Mouse (Mus musculus) right cerebral cortex, postnatal 10 days (tissue): ENCODE measurements at regions not wholly inside any gene's neighbourhood (a gene's known extent, or its start where the extent isn't known, plus 50 kb on each side); places are given as distances from the start of the nearest gene placed in this dataset.
A peak's percentile ranks its signal among the peaks of the same experiment; 100 is the strongest.

ENCODE experiments used
- DNase-seq, 2 experiments: peaks; one replicate each; pipeline ENCODE4 v3.0.0; 2021; ENCODE audit warnings: low spot score in 2 of 2

DNA sequence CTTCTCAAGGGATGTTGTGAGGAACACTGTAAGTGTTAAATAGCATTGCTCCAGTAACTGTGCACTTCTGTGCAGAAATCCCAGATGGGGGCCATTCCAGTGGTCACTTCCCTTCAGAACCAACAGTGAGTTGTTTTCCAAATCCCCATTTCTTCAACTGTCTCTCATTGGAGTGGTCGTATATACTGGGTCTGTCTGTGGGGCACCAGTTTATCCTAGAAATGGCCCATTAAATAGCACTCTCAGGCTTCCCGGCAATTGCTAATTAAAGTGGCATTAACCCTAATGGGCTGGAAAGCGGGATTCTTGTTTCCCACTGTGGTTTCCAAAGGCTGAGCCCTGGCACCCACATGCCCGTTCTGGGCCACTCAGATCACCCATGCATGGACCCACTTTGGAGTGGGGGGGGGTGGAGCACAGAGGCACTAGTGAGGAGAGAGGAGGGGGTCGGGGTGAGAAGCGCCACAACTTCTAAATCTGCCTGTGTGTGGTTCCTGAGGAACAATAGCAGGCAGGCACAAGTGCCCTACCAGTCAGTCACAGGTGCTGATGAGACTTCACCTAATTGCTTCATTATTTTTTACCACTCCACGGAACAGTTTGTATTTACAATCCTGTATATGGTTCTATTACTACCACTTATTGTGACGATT, 78.1 kb downstream of the Fam204a start:
- no peak for DNase-seq

- DNase-seq = no peak
Measured at GRCm38 (mm10) chr19:60146451-60147190, 79.9 kb downstream of the Fam204a start.

DNA sequence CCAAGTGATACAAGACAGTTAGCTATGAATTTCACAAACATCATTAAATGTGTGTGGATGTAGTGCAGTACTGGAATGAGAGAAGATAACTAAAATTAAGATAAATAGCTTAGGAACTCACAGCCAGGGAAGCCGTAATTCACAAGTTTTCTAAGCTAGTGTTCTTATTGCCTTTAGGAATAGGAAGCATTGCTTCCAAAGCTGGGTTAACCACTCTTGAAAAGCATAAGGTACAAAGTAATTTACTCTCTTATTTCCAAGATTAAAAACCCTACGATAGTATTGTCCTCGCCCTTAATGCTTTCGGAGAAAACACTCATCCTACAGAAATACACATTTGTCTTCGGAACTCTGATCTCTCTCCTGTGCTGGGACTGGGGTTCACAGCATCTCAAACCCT, 81.3 kb downstream of the Fam204a start:
- no peak for DNase-seq

DNA sequence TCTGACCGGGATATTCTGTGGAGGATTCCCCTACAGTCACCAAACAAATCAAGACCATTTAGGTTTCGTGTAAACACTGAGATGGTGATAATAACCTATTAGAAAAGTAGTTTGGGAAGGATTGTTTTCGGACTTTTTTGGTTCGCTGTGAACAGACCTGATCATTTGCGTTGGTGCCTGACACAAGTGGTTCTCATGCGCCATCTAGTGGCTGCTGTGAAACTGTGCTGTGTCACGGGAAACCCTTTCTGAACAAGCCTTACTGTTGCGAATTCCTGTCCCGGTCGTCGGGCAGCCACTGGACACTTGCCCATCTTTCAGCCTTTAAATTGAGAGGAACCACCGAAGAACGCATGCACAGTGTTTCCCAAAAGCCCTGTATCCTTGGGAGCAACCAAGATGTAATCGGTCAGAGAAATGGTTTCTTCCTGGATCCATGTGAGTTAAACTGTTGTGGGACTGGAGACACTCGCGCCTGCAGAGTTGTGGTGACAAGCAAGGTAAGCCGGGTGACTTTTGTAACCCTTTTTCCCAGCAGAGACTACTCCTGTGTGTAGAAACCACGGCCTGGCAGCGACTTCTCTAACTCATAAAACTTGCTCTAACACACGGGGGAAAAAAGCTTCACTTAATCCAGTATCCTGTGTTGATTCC, 82.0 kb downstream of the Fam204a start:
- DNase-seq = peak; percentile 84 to 91

- DNase-seq = no peak
Measured at GRCm38 (mm10) chr19:60138881-60139280, 87.6 kb downstream of the Fam204a start.

DNA sequence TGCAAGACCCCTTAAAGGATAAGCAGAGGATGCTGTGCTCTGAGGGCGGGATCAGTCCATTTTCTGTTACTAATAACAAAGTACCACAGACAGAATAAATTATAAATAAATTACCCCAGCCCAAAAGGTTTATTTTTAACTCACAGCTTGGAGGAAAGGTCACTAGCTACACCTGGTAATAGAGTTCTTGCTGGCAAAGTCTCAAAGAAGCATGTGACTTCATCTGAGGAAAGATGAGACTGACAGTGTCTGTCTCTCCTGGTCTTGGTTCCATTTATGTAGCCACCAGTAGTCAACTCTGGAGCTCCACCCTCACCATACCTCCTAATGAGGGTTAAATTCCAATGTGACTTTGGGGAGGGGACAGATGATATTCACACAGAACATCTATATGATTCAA, 90.0 kb downstream of the Fam204a start:
- DNase-seq = no peak

- DNase-seq = no peak
Measured at GRCm38 (mm10) chr19:60134447-60135328, 91.8 kb downstream of the Fam204a start.

DNA sequence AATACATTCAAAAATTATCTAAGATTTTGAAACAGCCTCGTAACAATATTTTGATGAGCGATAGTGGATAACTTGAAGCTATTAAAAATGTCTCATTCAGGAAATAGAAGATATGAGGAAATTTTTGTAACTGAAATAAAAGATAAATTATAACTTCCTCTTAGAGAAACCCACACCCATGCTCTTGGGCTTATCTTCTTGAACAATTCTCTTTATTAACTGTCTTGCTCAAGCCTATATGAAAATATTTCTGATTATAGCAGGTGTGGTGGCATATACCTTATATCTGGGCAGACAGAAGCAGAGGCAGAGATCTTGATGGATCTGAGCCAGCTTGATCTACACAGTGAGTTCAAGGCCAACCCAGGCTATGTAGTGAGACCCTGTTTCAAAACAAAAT, 96.9 kb downstream of the Fam204a start:
- DNase-seq = no peak

DNA sequence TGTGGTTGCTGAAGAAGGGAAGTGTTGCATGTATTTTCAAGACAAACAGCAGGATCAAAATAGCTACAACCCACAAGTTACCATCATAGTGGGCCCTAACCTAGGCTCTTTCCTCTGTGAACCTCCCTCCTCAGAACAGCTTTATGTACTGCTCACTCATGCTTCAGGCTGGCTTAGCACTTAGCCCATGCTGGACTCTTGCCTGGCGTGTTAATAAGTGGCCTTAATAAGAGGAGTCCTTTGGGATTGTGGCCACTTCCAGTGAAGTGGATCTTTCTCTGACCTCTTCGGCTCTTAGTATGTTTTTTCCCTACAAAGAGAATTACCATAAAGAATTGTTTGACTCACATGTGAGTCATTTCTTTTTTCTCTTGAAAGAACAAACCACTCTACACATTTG, 101.9 kb downstream of the Fam204a start:
- no peak for DNase-seq

DNA sequence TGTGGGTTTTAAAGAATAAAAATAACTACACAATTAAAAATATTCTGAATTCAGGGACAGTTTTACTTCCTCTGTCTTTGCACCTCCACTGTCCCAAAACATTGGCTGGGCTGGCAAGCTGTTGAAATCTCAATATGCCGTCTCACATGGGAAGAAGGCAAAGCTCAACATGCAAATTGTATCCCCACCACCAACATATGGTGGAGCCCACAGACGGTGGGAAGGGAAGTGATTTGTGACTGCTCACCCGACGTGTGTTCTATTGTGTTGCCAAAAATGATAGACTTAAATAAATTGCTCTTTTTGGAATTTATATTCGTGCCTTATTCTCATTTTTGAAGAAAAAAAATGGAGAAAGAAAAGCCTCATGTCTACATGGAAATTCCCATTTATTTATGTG, 105.6 kb downstream of the Fam204a start:
- DNase-seq = peak in 1 of 2 experiments; percentile 29

- no peak for DNase-seq
Measured at GRCm38 (mm10) chr19:60119051-60119450, 107.5 kb downstream of the Fam204a start.

DNA sequence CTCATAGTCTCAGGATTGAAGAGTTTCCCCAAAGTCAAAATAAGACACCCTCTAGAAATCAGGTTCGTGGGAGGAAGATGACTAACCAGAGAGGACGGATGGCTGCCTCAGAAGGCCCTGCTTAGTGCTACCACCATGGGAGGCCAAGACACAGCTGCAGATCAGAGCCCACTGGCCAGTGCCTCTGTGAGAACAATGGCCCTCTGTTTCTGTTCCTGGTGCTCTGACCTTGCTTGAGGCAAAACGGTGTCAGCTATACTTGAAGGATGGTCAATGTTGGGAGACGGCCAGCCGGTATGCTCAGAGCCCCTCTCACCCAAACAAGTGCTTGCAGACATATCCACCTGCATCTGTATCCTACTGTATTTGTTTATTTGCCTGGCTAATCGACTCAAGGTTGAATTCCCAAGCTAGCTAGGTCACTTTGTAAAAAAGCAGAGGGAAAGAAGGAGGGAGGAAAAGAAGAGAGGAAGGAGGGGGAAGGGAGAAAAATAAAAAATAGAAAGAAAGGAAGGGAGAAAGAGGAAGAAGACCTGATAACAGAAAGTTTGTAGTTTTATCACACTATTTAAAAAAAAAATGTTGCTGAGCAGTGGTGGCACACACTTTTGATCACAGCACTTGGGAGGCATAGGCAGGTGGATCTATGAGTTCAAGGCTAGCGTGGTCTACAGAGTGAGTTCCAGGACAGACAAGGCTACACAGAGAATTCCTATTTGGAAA, 112.7 kb downstream of the Fam204a start:
- no peak for DNase-seq

- DNase-seq = no peak
Measured at GRCm38 (mm10) chr19:60110278-60110677, 116.2 kb downstream of the Fam204a start.

GRCm38 (mm10) chr19:60109488-60109887, 117.0 kb downstream of the Fam204a start:
- DNase-seq = no peak

DNA sequence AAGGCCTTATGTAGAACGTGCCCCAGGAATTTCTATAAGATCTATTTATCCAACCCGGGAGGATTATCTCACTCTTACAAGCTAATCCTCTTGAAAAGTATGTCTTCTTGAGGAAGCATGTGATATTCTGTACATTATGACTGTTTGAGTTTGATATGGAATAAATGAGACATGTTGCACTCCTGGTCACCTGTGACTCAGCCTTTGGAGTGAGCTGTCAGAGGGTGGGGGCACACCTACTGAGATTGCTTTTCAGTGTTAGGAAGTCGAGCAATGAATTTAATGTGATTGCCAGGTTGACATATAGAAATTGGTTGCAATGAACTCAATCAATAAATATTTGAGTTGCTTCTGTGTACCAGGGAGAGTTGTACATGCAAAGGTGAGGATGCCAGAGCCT, 128.6 kb downstream of the Fam204a start:
- no peak for DNase-seq

DNA sequence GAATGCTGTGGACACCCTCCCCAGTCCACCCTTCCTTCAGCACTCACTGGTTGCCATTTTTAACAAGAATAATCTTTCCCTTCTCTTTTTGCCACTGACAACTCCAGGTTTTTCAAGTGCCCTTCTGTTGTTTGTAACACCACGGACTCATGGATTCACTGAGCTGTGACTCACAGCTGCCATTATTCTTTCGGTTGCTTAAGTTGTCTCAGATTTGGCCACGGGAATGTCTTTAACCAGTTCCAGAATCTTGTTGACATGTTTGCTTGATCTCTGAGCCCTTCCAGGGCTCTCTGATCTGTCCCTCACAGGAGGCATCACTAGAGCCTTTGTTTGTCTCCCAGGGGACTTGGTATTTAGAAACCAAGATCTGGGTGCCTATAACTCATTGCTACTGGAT, 131.5 kb upstream of the Rab11fip2 start:
- DNase-seq = no peak

DNA sequence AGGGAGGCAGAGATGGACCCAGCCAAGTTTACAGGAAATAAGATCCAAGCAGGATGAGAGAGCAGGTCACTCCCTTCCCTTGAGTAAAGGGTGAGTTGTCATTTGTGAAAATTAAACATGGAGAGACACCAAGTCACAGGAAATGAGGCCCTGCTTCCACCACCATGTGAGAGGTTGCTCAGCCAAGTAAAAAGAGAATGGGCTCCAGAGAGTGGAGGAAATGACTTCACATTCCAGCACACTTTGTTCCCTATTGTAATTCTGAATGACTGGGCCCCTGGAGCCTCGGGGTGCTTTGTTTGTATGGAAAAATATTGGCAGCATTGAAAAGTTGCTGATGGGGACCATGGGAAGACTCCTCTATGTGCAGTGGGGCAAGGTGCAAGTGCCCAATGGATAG, 129.9 kb upstream of the Rab11fip2 start:
- DNase-seq = no peak

DNA sequence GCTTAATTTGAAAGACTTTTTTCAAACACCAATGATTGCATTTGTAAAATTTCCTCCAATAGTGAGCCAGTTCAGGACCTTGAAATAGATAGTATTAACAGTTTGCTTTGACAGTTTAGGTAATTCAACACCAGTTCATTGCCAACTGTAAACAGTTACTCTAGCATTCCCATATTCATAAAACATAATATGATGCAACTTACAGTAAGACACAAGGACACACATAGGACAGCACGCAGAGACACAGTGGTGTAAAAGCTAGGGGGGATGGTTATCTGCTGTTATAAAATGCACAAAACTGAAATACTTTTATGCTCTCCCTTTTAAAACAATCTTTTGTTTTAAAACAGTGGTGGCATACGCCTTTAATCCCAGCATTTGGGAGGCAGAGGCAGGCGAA, 122.7 kb upstream of the Rab11fip2 start:
- no peak for DNase-seq

- DNase-seq = no peak
Measured at GRCm38 (mm10) chr19:60055121-60055874, 111.8 kb upstream of the Rab11fip2 start.

GRCm38 (mm10) chr19:60051151-60051550, 107.7 kb upstream of the Rab11fip2 start:
- no peak for DNase-seq

- DNase-seq = no peak
Measured at GRCm38 (mm10) chr19:60040721-60041120, 97.3 kb upstream of the Rab11fip2 start.
